Comparison of ENCODE assay signal across 11 mouse cellular contexts in the genomic region with DNA sequence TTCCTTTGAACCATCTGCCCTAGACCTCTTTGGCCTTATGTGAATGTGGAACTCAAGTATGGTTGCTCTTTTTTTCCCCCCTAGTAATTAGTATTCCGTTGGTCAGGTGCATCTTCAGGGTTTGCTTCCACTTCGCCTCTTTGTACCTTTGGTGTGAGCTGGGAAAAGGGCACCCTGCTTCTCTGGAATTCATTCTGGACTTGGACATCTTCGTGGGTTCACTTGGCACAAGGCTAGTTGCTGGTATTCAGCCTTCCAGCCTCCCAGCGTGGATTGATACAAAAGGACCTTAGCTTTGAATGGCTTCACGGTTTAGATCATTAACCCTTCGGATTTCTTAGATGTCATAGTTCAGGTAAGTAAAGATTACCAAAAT. TPM values are rescaled to one million over a fixed set of nuclear protein-coding genes. Genes with fewer than 3 reads are reported as not detected.
DNase-seq lines count a peak whose midpoint lies in the region; ATAC-seq and TF ChIP-seq lines count a peak whose summit lies in the region.
"Had no signal": no experiment of that assay in that cellular context is flagged by ENCODE, and none has a peak within 500 bp of the region (broad histone marks: within the 10 kb centered on the region; RNA-seq: fewer than 3 reads in every experiment).

No protein-coding gene starts in this region.

- no peaks in the 10 kb centered on the region for H3K9me3 ChIP-seq in ES-Bruce4 (replicated peaks; ENCODE audit: control insufficient read depth, insufficient read depth, low read length, poor library complexity, severe bottlenecking)
- no peaks in the 10 kb centered on the region for H3K9me3 ChIP-seq in embryonic facial prominence, embryonic 15.5 days (replicated peaks)
- H3K9me3 ChIP-seq in limb, embryonic 11.5 days (ENCODE audit: control insufficient read depth, low read length): no peaks in the 10 kb centered on the region

- no peak overlapping the region for H3K27ac ChIP-seq in ES-Bruce4 (ENCODE audit: insufficient read depth, low read length)
- no peak overlapping the region for H3K27ac ChIP-seq in embryonic facial prominence, embryonic 15.5 days (replicated peaks)
- no peak overlapping the region for H3K27ac ChIP-seq in limb, embryonic 11.5 days (replicated peaks; ENCODE audit: low read depth, low read length)
- H3K27ac ChIP-seq: liver, embryonic 14.5 days had no signal

- H3K9ac ChIP-seq in ES-Bruce4 (ENCODE audit: low read depth, poor library complexity, severe bottlenecking): no peak overlapping the region
- no peak overlapping the region for H3K9ac ChIP-seq in embryonic facial prominence, embryonic 15.5 days
- H3K9ac ChIP-seq in limb, embryonic 11.5 days (ENCODE audit: low read length): no peak overlapping the region
- H3K9ac ChIP-seq: liver, embryonic 14.5 days had no signal

- DNase-seq in embryo, embryonic 9.5 days (ENCODE audit: extremely low spot score): peak; percentile 9
- DNase-seq in embryo, embryonic 11 days: no peak
- DNase-seq in limb, embryonic 11.5 days (ENCODE audit: low spot score): no peak
- DNase-seq in lung, postnatal 4 days: no peak
- DNase-seq in urinary bladder, postnatal 14 days (ENCODE audit: low spot score): no peak
- DNase-seq: thymus, postnatal 14 days had no signal

- H3K4me2 ChIP-seq in embryonic facial prominence, embryonic 15.5 days (replicated peaks): peak overlapping the region; percentile 84
- H3K4me2 ChIP-seq in limb, embryonic 11.5 days (ENCODE audit: low read depth, severe bottlenecking): 0 out of 2 replicates have a peak overlapping the region, but pooled peaks have one; percentile 84

- no peak for TF ChIP-seq CTCF in ES-Bruce4 (IDR thresholded peaks at IDR 0.05; ENCODE audit: low read depth, low read length)

- no peaks in the 10 kb centered on the region for H3K4me1 ChIP-seq in ES-Bruce4 (ENCODE audit: control insufficient read depth, insufficient read depth, low read length)
- peaks cover 6% of the 10 kb centered on the region for H3K4me1 ChIP-seq in embryonic facial prominence, embryonic 15.5 days
- H3K4me1 ChIP-seq in limb, embryonic 11.5 days (ENCODE audit: control insufficient read depth, insufficient read depth, low read length): no peaks in the 10 kb centered on the region

- TF ChIP-seq POLR2A in ES-Bruce4 (IDR thresholded peaks at IDR 0.05; ENCODE audit: insufficient read depth, low read length): no peak

- WGBS in embryonic facial prominence, embryonic 15.5 days: 25% methylated on average over 6 of the region's 6 CpGs
- 33% methylated on average over 6 of the region's 6 CpGs for WGBS in limb, embryonic 11.5 days

- H3K27me3 ChIP-seq in ES-Bruce4 (ENCODE audit: control insufficient read depth, insufficient read depth, low read length, poor library complexity, severe bottlenecking): no peaks in the 10 kb centered on the region; the same call in 1 of the 2 replicates
- 0 out of 2 replicates have a peak, but pooled peaks cover 6% of the 10 kb centered on the region for H3K27me3 ChIP-seq in embryonic facial prominence, embryonic 15.5 days
- peaks cover 9% of the 10 kb centered on the region; the same call in 1 of the 2 replicates for H3K27me3 ChIP-seq in limb, embryonic 11.5 days (ENCODE audit: control insufficient read depth, insufficient read depth, low read length)

- H3K36me3 ChIP-seq in ES-Bruce4 (ENCODE audit: control insufficient read depth, insufficient read depth, low read length, poor library complexity, severe bottlenecking): no peaks in the 10 kb centered on the region
- H3K36me3 ChIP-seq in embryonic facial prominence, embryonic 15.5 days: no peaks in the 10 kb centered on the region
- H3K36me3 ChIP-seq in limb, embryonic 11.5 days (ENCODE audit: control insufficient read depth, insufficient read depth, low read length): no peaks in the 10 kb centered on the region

- TF ChIP-seq EP300 in ES-Bruce4 (IDR thresholded peaks at IDR 0.05; ENCODE audit: insufficient read depth, low read depth, low read length): no peak

- ATAC-seq in embryonic facial prominence, embryonic 15.5 days (ENCODE audit: insufficient number of reproducible peaks, low FRiP score, low TSS enrichment, low read depth): no peak
- ATAC-seq in limb, embryonic 11.5 days (ENCODE audit: insufficient number of reproducible peaks, low FRiP score, low TSS enrichment, low read depth): no peak
- no peak for ATAC-seq in megakaryocyte, adult 5-6 weeks (ENCODE audit: poor library complexity, severe bottlenecking)

- peak overlapping the region; percentile 50; the same call in 1 of the 2 replicates for H3K4me3 ChIP-seq in ES-Bruce4 (ENCODE audit: low read depth, low read length)
- H3K4me3 ChIP-seq in embryonic facial prominence, embryonic 15.5 days (replicated peaks): peak overlapping the region; percentile 61
- H3K4me3 ChIP-seq in limb, embryonic 11.5 days (ENCODE audit: low read depth, low read length): no peak overlapping the region

RNA-seq across cellular contexts. Expression of a gene that starts 1.3 kb away (rescaled TPM):
- not detected in 2 replicates for polyA plus RNA-seq in ES-Bruce4 (2011; ENCODE audit: insufficient read depth, insufficient read length, low read depth, missing spikeins)
- 5.7 and 7.6 TPM in 2 replicates for polyA plus RNA-seq in embryonic facial prominence, embryonic 15.5 days (2015; fragmentation: Nextera tagmentation; extraction: Ambion mirVana)
- 0.41 and 0.89 TPM in 2 replicates for polyA plus RNA-seq in limb, embryonic 11.5 days (2014; fragmentation: Nextera tagmentation; extraction: Ambion mirVana)
- not detected in 2 replicates for total RNA-seq in megakaryocyte, adult 5-6 weeks (2015)
- not detected in 2 replicates for total RNA-seq in megakaryocyte, adult 5-6 weeks (2017)
- total RNA-seq: hematopoietic stem cell, adult 5-6 weeks had no signal
